Mouse (Mus musculus): ENCODE results near the gene Cdca7. TPM values are rescaled to one million over a fixed set of nuclear protein-coding genes. Genes with fewer than 3 reads are reported as not detected.

Gene Cdca7
- total and polyA plus RNA-seq, 2 experiments from 2014 or later, result 7.7 to 14.9 TPM

GRCm38 (mm10) chr2:72503646-72504045 is 27.7 kb downstream of the Cdca7 start:
- Histone ChIP-seq H3K9me3 (replicated peaks; ENCODE audit: control insufficient read depth, low read length) (no peaks in the 10 kb centered on the region), H3K9ac (replicated peaks; ENCODE audit: low read depth, low read length) (no peak overlapping the region), H3K4me2 (ENCODE audit: low read depth, low read length) (no peak overlapping the region), H3K27me3 (ENCODE audit: control insufficient read depth, insufficient read depth, low read length) (peaks cover 7% of the 10 kb centered on the region; the same call in 1 of the 2 replicates), H3K4me1 (ENCODE audit: control insufficient read depth, insufficient read depth) (peaks cover 4% of the 10 kb centered on the region; the same call in 1 of the 2 replicates), H3K27ac (ENCODE audit: low read depth) (no peak overlapping the region), H3K4me3 (ENCODE audit: low read depth, low read length) (no peak overlapping the region), H3K36me3 (replicated peaks; ENCODE audit: control insufficient read depth, insufficient read depth, low read length) (no peaks in the 10 kb centered on the region)
- no peak for DNase-seq (ENCODE audit: low spot score)
- 75% methylated on average over 9 of the region's 9 CpGs for WGBS
- TF ChIP-seq EP300 (IDR thresholded peaks at IDR 0.05; ENCODE audit: low read depth), result no peak
- no peak for TF ChIP-seq CTCF (IDR thresholded peaks at IDR 0.05; ENCODE audit: low read depth)
- no peak for ATAC-seq (ENCODE audit: insufficient read depth, low read depth)

GRCm38 (mm10) chr2:72507855-72508635 is 32.1 kb downstream of the Cdca7 start:
- Histone ChIP-seq H3K27me3 (ENCODE audit: control insufficient read depth, insufficient read depth, low read length) (no peaks in the 10 kb centered on the region), H3K4me3 (ENCODE audit: low read depth, low read length) (peak overlapping the region; percentile 10; the same call in 1 of the 2 replicates), H3K4me2 (ENCODE audit: low read depth, low read length) (peak overlapping the region; percentile 46), H3K27ac (ENCODE audit: low read depth) (no peak overlapping the region), H3K36me3 (replicated peaks; ENCODE audit: control insufficient read depth, insufficient read depth, low read length) (no peaks in the 10 kb centered on the region), H3K9me3 (replicated peaks; ENCODE audit: control insufficient read depth, low read length) (no peaks in the 10 kb centered on the region), H3K4me1 (ENCODE audit: control insufficient read depth, insufficient read depth) (peaks cover 7% of the 10 kb centered on the region; the same call in 1 of the 2 replicates), H3K9ac (replicated peaks; ENCODE audit: low read depth, low read length) (0 out of 2 replicates have a peak overlapping the region, but pooled peaks have one; percentile 25)
- DNase-seq (ENCODE audit: low spot score) (no peak), ATAC-seq (ENCODE audit: insufficient read depth, low read depth) (no peak)
- 22% methylated on average over 18 of the region's 18 CpGs for WGBS
- no peak for TF ChIP-seq CTCF (IDR thresholded peaks at IDR 0.05; ENCODE audit: low read depth)
- no peak for TF ChIP-seq EP300 (IDR thresholded peaks at IDR 0.05; ENCODE audit: low read depth)

- no peak overlapping the region for H3K27ac ChIP-seq (ENCODE audit: low read depth)
- no peak for DNase-seq (ENCODE audit: low spot score)
- peaks cover 7% of the 10 kb centered on the region; the same call in 1 of the 2 replicates for H3K4me1 ChIP-seq (ENCODE audit: control insufficient read depth, insufficient read depth)
- TF ChIP-seq EP300 (IDR thresholded peaks at IDR 0.05; ENCODE audit: low read depth) (no peak), CTCF (IDR thresholded peaks at IDR 0.05; ENCODE audit: low read depth) (no peak)
- no peak overlapping the region for H3K4me2 ChIP-seq (ENCODE audit: low read depth, low read length)
- no peaks in the 10 kb centered on the region for H3K36me3 ChIP-seq (replicated peaks; ENCODE audit: control insufficient read depth, insufficient read depth, low read length)
- WGBS, result 75% methylated on average over 8 of the region's 8 CpGs
- no peak overlapping the region for H3K4me3 ChIP-seq (ENCODE audit: low read depth, low read length)
- H3K9me3 ChIP-seq (replicated peaks; ENCODE audit: control insufficient read depth, low read length), result no peaks in the 10 kb centered on the region
- no peak overlapping the region for H3K9ac ChIP-seq (replicated peaks; ENCODE audit: low read depth, low read length)
- no peaks in the 10 kb centered on the region for H3K27me3 ChIP-seq (ENCODE audit: control insufficient read depth, insufficient read depth, low read length)
- ATAC-seq (ENCODE audit: insufficient read depth, low read depth), result no peak
Observed at GRCm38 (mm10) chr2:72508891-72509290, 32.9 kb downstream of the Cdca7 start.

- no peak overlapping the region for H3K9ac ChIP-seq (replicated peaks; ENCODE audit: low read depth, low read length)
- ATAC-seq (ENCODE audit: insufficient read depth, low read depth), result no peak
Observed at GRCm38 (mm10) chr2:72515526-72515925, 39.6 kb downstream of the Cdca7 start.

GRCm38 (mm10) chr2:72515971-72516719 is 40.2 kb downstream of the Cdca7 start:
- Histone ChIP-seq H3K9me3 (replicated peaks; ENCODE audit: control insufficient read depth, low read length) (no peaks in the 10 kb centered on the region), H3K4me2 (ENCODE audit: low read depth, low read length) (no peak overlapping the region), H3K4me3 (ENCODE audit: low read depth, low read length) (no peak overlapping the region), H3K4me1 (ENCODE audit: control insufficient read depth, insufficient read depth) (no peaks in the 10 kb centered on the region), H3K36me3 (replicated peaks; ENCODE audit: control insufficient read depth, insufficient read depth, low read length) (no peaks in the 10 kb centered on the region), H3K27ac (ENCODE audit: low read depth) (no peak overlapping the region), H3K9ac (replicated peaks; ENCODE audit: low read depth, low read length) (no peak overlapping the region), H3K27me3 (ENCODE audit: control insufficient read depth, insufficient read depth, low read length) (peaks cover 21% of the 10 kb centered on the region; the same call in 1 of the 2 replicates)
- WGBS, result 26% methylated on average over 17 of the region's 17 CpGs
- TF ChIP-seq EP300 (IDR thresholded peaks at IDR 0.05; ENCODE audit: low read depth), result no peak
- peak; percentile 84 for TF ChIP-seq CTCF (IDR thresholded peaks at IDR 0.05; ENCODE audit: low read depth)
- peak; percentile 55 for ATAC-seq (ENCODE audit: insufficient read depth, low read depth)
- DNase-seq (ENCODE audit: low spot score), result peak; percentile 89

More at GRCm38 (mm10) chr2:72515526-72515925, 39.6 kb downstream of the Cdca7 start:
- WGBS, result 70% methylated on average over 7 of the region's 7 CpGs
- H3K36me3 ChIP-seq (replicated peaks; ENCODE audit: control insufficient read depth, insufficient read depth, low read length), result no peaks in the 10 kb centered on the region
- peaks cover 21% of the 10 kb centered on the region; the same call in 1 of the 2 replicates for H3K27me3 ChIP-seq (ENCODE audit: control insufficient read depth, insufficient read depth, low read length)
- no peak overlapping the region for H3K4me3 ChIP-seq (ENCODE audit: low read depth, low read length)
- no peak for TF ChIP-seq EP300 (IDR thresholded peaks at IDR 0.05; ENCODE audit: low read depth)
- TF ChIP-seq CTCF (IDR thresholded peaks at IDR 0.05; ENCODE audit: low read depth), result no peak
- H3K9me3 ChIP-seq (replicated peaks; ENCODE audit: control insufficient read depth, low read length), result no peaks in the 10 kb centered on the region
- DNase-seq (ENCODE audit: low spot score), result no peak
- H3K27ac ChIP-seq (ENCODE audit: low read depth), result no peak overlapping the region
- no peak overlapping the region for H3K4me2 ChIP-seq (ENCODE audit: low read depth, low read length)
- H3K4me1 ChIP-seq (ENCODE audit: control insufficient read depth, insufficient read depth), result no peaks in the 10 kb centered on the region

Data from heart, postnatal 0 days (tissue).